Mouse (Mus musculus) kidney, postnatal 4 days (tissue): ENCODE results near the gene Parp11.
A peak's percentile ranks its signal among the peaks of the same experiment; 100 is the strongest.
"Not testable (repeated sequence)": the region's sequence is repeated elsewhere in the genome, so short reads cannot be mapped to it uniquely, and the experiment has no call there.

Experiments used
- DNase-seq, 2 experiments: peaks; one replicate each; pipeline ENCODE4 v3.0.0; 2021; ENCODE audit warnings: mixed read lengths in 2 of 2

Parp11 gene

GRCm38 (mm10) chr6:127500119-127500518 lies 53.5 kb downstream of the Parp11 start:
- DNase-seq, result no peak

- DNase-seq, result no peak
Observed at GRCm38 (mm10) chr6:127500806-127501205, 54.2 kb downstream of the Parp11 start.

GRCm38 (mm10) chr6:127502530-127502929 lies 55.9 kb downstream of the Parp11 start:
- DNase-seq, result peak; percentile 73 to 79

- DNase-seq, result not testable (repeated sequence)
Observed at GRCm38 (mm10) chr6:127513776-127514175, 67.1 kb downstream of the Parp11 start.

GRCm38 (mm10) chr6:127521176-127521575 lies 74.5 kb downstream of the Parp11 start:
- DNase-seq, result no peak

- DNase-seq, result no peak
Observed at GRCm38 (mm10) chr6:127522326-127522725, 75.7 kb downstream of the Parp11 start.

GRCm38 (mm10) chr6:127524442-127524841 lies 77.8 kb downstream of the Parp11 start:
- peak; percentile 84 to 87 for DNase-seq

GRCm38 (mm10) chr6:127528625-127529024 lies 82.0 kb downstream of the Parp11 start:
- no peak for DNase-seq

- peak; percentile 72 to 73 for DNase-seq
Observed at GRCm38 (mm10) chr6:127529451-127529850, 82.8 kb downstream of the Parp11 start.

GRCm38 (mm10) chr6:127530206-127530605 lies 83.6 kb downstream of the Parp11 start:
- no peak for DNase-seq

- no peak for DNase-seq
Observed at GRCm38 (mm10) chr6:127531412-127532205, 85.0 kb downstream of the Parp11 start.

- no peak for DNase-seq
Observed at GRCm38 (mm10) chr6:127532304-127532703, 85.7 kb downstream of the Parp11 start.

GRCm38 (mm10) chr6:127533766-127534165 lies 87.1 kb downstream of the Parp11 start:
- DNase-seq, result no peak

- no peak for DNase-seq
Observed at GRCm38 (mm10) chr6:127537035-127537434, 90.4 kb downstream of the Parp11 start.

GRCm38 (mm10) chr6:127538118-127538517 lies 91.5 kb downstream of the Parp11 start:
- no peak for DNase-seq

- DNase-seq, result no peak
Observed at GRCm38 (mm10) chr6:127539226-127539625, 92.6 kb downstream of the Parp11 start.

GRCm38 (mm10) chr6:127539659-127540058 lies 93.0 kb downstream of the Parp11 start:
- no peak for DNase-seq

- DNase-seq, result no peak
Observed at GRCm38 (mm10) chr6:127540517-127540916, 93.9 kb downstream of the Parp11 start.

- peak; percentile 45 to 66 for DNase-seq
Observed at GRCm38 (mm10) chr6:127541617-127542374, 95.2 kb downstream of the Parp11 start.
